Mouse (Mus musculus) embryonic stem cell, embryonic (primary cell): Measurements from ENCODE around the gene Ahcyl2.

Experiments used
- CTCF ChIA-PET, 4 experiments: fragments of 300-600 bp in 2 of 4; fragments of 350-600 bp in 2 of 4; sonication (Branson Sonifier 250); formaldehyde crosslinking; loops; one replicate each; lab custom pipeline; 2022; ENCODE audit warnings: inconsistent platforms in 2 of 4; lab: Charles Lee
- POLR2A ChIA-PET, 4 experiments: fragments of 300-600 bp in 2 of 4; fragments of 350-600 bp in 2 of 4; sonication (Branson Sonifier 250); formaldehyde crosslinking; loops; one replicate each; lab custom pipeline; 2022; ENCODE audit warnings: antibody characterized with exemption in 4 of 4, inconsistent platforms in 1 of 4; lab: Charles Lee

Ahcyl2 gene

GRCm38 (mm10) chr6:29821770-29822169 lies 54.0 kb downstream of the Ahcyl2 start:
- CTCF ChIA-PET: interaction anchor here in 1 of 4 experiments (0.6 to 1.2 kb wide), 2 partner anchors 38 to 430 kb away, joined by 3 read pairs; no protein-coding TSS in a partner anchor
- POLR2A ChIA-PET: interaction anchor here in 1 of 4 experiments (0.8 kb wide), 1 partner anchor 45 kb away, joined by 3 read pairs; no protein-coding TSS in a partner anchor

- POLR2A ChIA-PET: interaction anchor here in 1 of 4 experiments (1.2 kb wide), 1 partner anchor 15 kb away, joined by 3 read pairs; no protein-coding TSS in a partner anchor
- CTCF ChIA-PET: interaction anchor here in 1 of 4 experiments (0.6 kb wide), 1 partner anchor 408 kb away, joined by 11 read pairs; no protein-coding TSS in a partner anchor
Measured at GRCm38 (mm10) chr6:29825302-29825701, 57.5 kb downstream of the Ahcyl2 start.

- POLR2A ChIA-PET: interaction anchor here in 2 of 4 experiments (0.8 to 1.6 kb wide), 3 partner anchors 9 to 89 kb away, joined by 3 to 5 read pairs (median 3); partner anchors contain the start of gene Strip2 (in 1 of the 2)
- CTCF ChIA-PET: interaction anchor here in 3 of 4 experiments (0.7 to 1.2 kb wide), 3 partner anchors 26 to 99 kb away, joined by 3 to 14 read pairs (median 4); no protein-coding TSS in a partner anchor
Measured at GRCm38 (mm10) chr6:29827291-29828242, 59.8 kb downstream of the Ahcyl2 start.

- POLR2A ChIA-PET: interaction anchor here in 1 of 4 experiments (1.2 kb wide), 1 partner anchor 10 kb away, joined by 3 read pairs; no protein-coding TSS in a partner anchor
- CTCF ChIA-PET: interaction anchor here in 1 of 4 experiments (1.2 kb wide), 1 partner anchor 25 kb away, joined by 4 read pairs; no protein-coding TSS in a partner anchor
Measured at GRCm38 (mm10) chr6:29828574-29829234, 60.9 kb downstream of the Ahcyl2 start.

- ChIA-PET CTCF (interaction anchor here in 1 of 4 experiments (0.6 kb wide), 1 partner anchor 15 kb away, joined by 5 read pairs; no protein-coding TSS in a partner anchor), POLR2A (interaction anchor here in 2 of 4 experiments (0.5 to 1.0 kb wide), 3 partner anchors 35 to 500 kb away, joined by 3 to 4 read pairs (median 4); no protein-coding TSS in a partner anchor)
Measured at GRCm38 (mm10) chr6:29832356-29832755, 64.5 kb downstream of the Ahcyl2 start.

GRCm38 (mm10) chr6:29833117-29833516 lies 65.3 kb downstream of the Ahcyl2 start:
- CTCF ChIA-PET: interaction anchor here in 3 of 4 experiments (0.5 to 1.3 kb wide), 5 partner anchors 14 to 445 kb away, joined by 3 to 7 read pairs (median 3); partner anchors contain the start of gene Opn1sw (in 1 of the 3)
- POLR2A ChIA-PET: interaction anchor here in 2 of 4 experiments (0.5 to 1.0 kb wide), 7 partner anchors 17 to 499 kb away, joined by 3 to 4 read pairs (median 3); no protein-coding TSS in a partner anchor

GRCm38 (mm10) chr6:29833568-29834255 lies 65.9 kb downstream of the Ahcyl2 start:
- POLR2A ChIA-PET: interaction anchor here in 2 of 4 experiments (0.7 to 1.7 kb wide), 5 partner anchors 16 to 168 kb away, joined by 3 to 4 read pairs (median 3); no protein-coding TSS in a partner anchor
- CTCF ChIA-PET: interaction anchor here in 3 of 4 experiments (0.5 to 1.3 kb wide), 4 partner anchors 24 to 377 kb away, joined by 3 to 12 read pairs (median 3); no protein-coding TSS in a partner anchor

GRCm38 (mm10) chr6:29835543-29836177 lies 67.8 kb downstream of the Ahcyl2 start:
- ChIA-PET POLR2A (interaction anchor here in 2 of 4 experiments (0.5 to 1.7 kb wide), 4 partner anchors 12 to 399 kb away, joined by 3 to 5 read pairs (median 4); no protein-coding TSS in a partner anchor), CTCF (interaction anchor here in 1 of 4 experiments (1.5 kb wide), 1 partner anchor 18 kb away, joined by 4 read pairs; no protein-coding TSS in a partner anchor)

- POLR2A ChIA-PET: interaction anchor here in 2 of 4 experiments (1.1 to 1.3 kb wide), 2 partner anchors 14 to 79 kb away, joined by 3 read pairs; partner anchors contain the start of gene Strip2 (in 1 of the 2)
- CTCF ChIA-PET: no interaction called here
Measured at GRCm38 (mm10) chr6:29837579-29837978, 69.8 kb downstream of the Ahcyl2 start.

GRCm38 (mm10) chr6:29838531-29838930 lies 70.7 kb downstream of the Ahcyl2 start:
- POLR2A ChIA-PET: interaction anchor here in 1 of 4 experiments (0.5 to 1.4 kb wide), 4 partner anchors 38 to 186 kb away, joined by 3 to 4 read pairs (median 3); partner anchors contain the start of genes Smo and Strip2

GRCm38 (mm10) chr6:29840008-29840407 lies 72.2 kb downstream of the Ahcyl2 start:
- ChIA-PET POLR2A (interaction anchor here in 3 of 4 experiments (0.6 to 1.7 kb wide), 6 partner anchors 14 to 233 kb away, joined by 3 to 5 read pairs (median 3); no protein-coding TSS in a partner anchor), CTCF (interaction anchor here in 3 of 4 experiments (0.6 to 0.9 kb wide), 4 partner anchors 23 to 129 kb away, joined by 3 to 5 read pairs (median 4); no protein-coding TSS in a partner anchor)

More at GRCm38 (mm10) chr6:29838531-29838930, 70.7 kb downstream of the Ahcyl2 start:
- CTCF ChIA-PET: no interaction called here

- ChIA-PET POLR2A (no interaction called here), CTCF (no interaction called here)
Measured at GRCm38 (mm10) chr6:29841461-29841860, 73.7 kb downstream of the Ahcyl2 start.

GRCm38 (mm10) chr6:29847643-29848166 lies 79.9 kb downstream of the Ahcyl2 start:
- POLR2A ChIA-PET: interaction anchor here in 3 of 4 experiments (0.7 to 1.5 kb wide), 4 partner anchors 12 to 240 kb away, joined by 3 to 4 read pairs (median 3); no protein-coding TSS in a partner anchor
- CTCF ChIA-PET: interaction anchor here in 3 of 4 experiments (0.7 to 1.0 kb wide), 3 partner anchors 12 to 510 kb away, joined by 3 to 8 read pairs (median 5); no protein-coding TSS in a partner anchor

- CTCF ChIA-PET: interaction anchor here in 1 of 4 experiments (0.6 kb wide), 1 partner anchor 172 kb away, joined by 3 read pairs; no protein-coding TSS in a partner anchor
Measured at GRCm38 (mm10) chr6:29848808-29849207, 81.0 kb downstream of the Ahcyl2 start.

GRCm38 (mm10) chr6:29850096-29850495 lies 82.3 kb downstream of the Ahcyl2 start:
- POLR2A ChIA-PET: interaction anchor here in 2 of 4 experiments (0.5 to 1.8 kb wide), 9 partner anchors 9 to 259 kb away, joined by 3 to 11 read pairs (median 4); partner anchors contain the start of gene Strip2 (in 2 of the 2)
- CTCF ChIA-PET: interaction anchor here in 3 of 4 experiments (1.3 to 2.0 kb wide), 3 partner anchors 9 to 10 kb away, joined by 5 to 9 read pairs (median 8); no protein-coding TSS in a partner anchor

More at GRCm38 (mm10) chr6:29848808-29849207, 81.0 kb downstream of the Ahcyl2 start:
- POLR2A ChIA-PET: interaction anchor here in 3 of 4 experiments (0.5 to 1.5 kb wide), 4 partner anchors 13 to 492 kb away, joined by 3 to 4 read pairs (median 4); no protein-coding TSS in a partner anchor
